Mouse (Mus musculus): ENCODE measurements around the gene Arid3a.

Gene Arid3a

GRCm38 (mm10) chr10:79976071-79976721, 49.4 kb downstream of the Arid3a start:
- DNase-seq (ENCODE audit: low read depth, low spot score), result no peak

- DNase-seq (ENCODE audit: low read depth, low spot score), result no peak
Measured at GRCm38 (mm10) chr10:79976722-79977107, 49.9 kb downstream of the Arid3a start.

- no peak for DNase-seq (ENCODE audit: low read depth, low spot score)
Measured at GRCm38 (mm10) chr10:79977324-79977723, 50.5 kb downstream of the Arid3a start.

GRCm38 (mm10) chr10:79978061-79978460, 51.2 kb downstream of the Arid3a start:
- no peak for DNase-seq (ENCODE audit: low read depth, low spot score)

- no peak for DNase-seq (ENCODE audit: low read depth, low spot score)
Measured at GRCm38 (mm10) chr10:79979401-79980155, 52.7 kb downstream of the Arid3a start.

- DNase-seq (ENCODE audit: low read depth, low spot score), result no peak
Measured at GRCm38 (mm10) chr10:79983205-79983604, 56.4 kb downstream of the Arid3a start.

GRCm38 (mm10) chr10:79983670-79984069, 56.8 kb downstream of the Arid3a start:
- DNase-seq (ENCODE audit: low read depth, low spot score), result no peak

- DNase-seq (ENCODE audit: low read depth, low spot score), result peak; percentile 79
Measured at GRCm38 (mm10) chr10:79984195-79984816, 57.5 kb downstream of the Arid3a start, which contains the start of gene Tmem259. Gene Tmem259, minus strand, starts transcription at chr10:79984330.

- peak; percentile 100 for DNase-seq (ENCODE audit: low read depth, low spot score)
Measured at GRCm38 (mm10) chr10:79984871-79985270, 58.0 kb downstream of the Arid3a start.

GRCm38 (mm10) chr10:79985334-79986231, 58.7 kb downstream of the Arid3a start:
- DNase-seq (ENCODE audit: low read depth, low spot score), result peak; percentile 49

GRCm38 (mm10) chr10:79986232-79986878, 59.5 kb downstream of the Arid3a start:
- DNase-seq (ENCODE audit: low read depth, low spot score), result no peak

GRCm38 (mm10) chr10:79986963-79987362, 60.1 kb downstream of the Arid3a start:
- DNase-seq (ENCODE audit: low read depth, low spot score), result no peak

- no peak for DNase-seq (ENCODE audit: low read depth, low spot score)
Measured at GRCm38 (mm10) chr10:79987771-79988505, 61.1 kb downstream of the Arid3a start.

GRCm38 (mm10) chr10:79988506-79989271, 61.8 kb downstream of the Arid3a start, which contains the start of gene Cnn2:
Gene Cnn2, plus strand, starts transcription at chr10:79988584.
- DNase-seq (ENCODE audit: low read depth, low spot score), result no peak

GRCm38 (mm10) chr10:79989272-79989786, 62.5 kb downstream of the Arid3a start:
- DNase-seq (ENCODE audit: low read depth, low spot score), result no peak

GRCm38 (mm10) chr10:79989870-79990269, 63.0 kb downstream of the Arid3a start:
- DNase-seq (ENCODE audit: low read depth, low spot score), result no peak

- DNase-seq (ENCODE audit: low read depth, low spot score), result no peak
Measured at GRCm38 (mm10) chr10:79991099-79991498, 64.3 kb downstream of the Arid3a start.

- no peak for DNase-seq (ENCODE audit: low read depth, low spot score)
Measured at GRCm38 (mm10) chr10:79991548-79991947, 64.7 kb downstream of the Arid3a start.

- DNase-seq (ENCODE audit: low read depth, low spot score), result no peak
Measured at GRCm38 (mm10) chr10:79994397-79995115, 67.7 kb downstream of the Arid3a start.

Measured in telencephalon, adult 2 months (tissue).